Mouse (Mus musculus): ENCODE measurements around the gene Adamts4.
"Not testable (repeated sequence)": the region's sequence is repeated elsewhere in the genome, so short reads cannot be mapped to it uniquely, and the experiment has no call there.

The Adamts4 gene

DNA sequence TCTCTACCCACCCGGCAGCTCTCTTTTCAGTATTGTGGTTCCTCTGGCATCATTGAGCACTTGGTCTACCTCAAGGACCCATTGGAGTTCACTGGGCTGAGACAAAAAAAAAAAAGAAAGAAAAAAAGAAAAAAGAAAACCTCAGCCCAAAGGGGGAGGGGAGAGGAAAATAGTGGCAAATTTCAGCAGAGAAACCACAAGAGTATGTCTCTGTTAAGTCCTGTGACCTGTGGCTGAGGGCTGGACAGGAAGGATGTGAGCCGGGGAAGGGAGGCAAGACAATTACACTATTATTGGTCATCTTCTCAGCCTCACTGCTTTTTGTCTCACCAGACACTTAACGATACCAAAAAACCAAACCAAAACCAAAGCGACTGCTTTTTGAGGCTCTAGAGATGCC is 18.4 kb upstream of the Adamts4 start:
- DNase-seq (ENCODE audit: low read depth, low spot score), result no peak

DNA sequence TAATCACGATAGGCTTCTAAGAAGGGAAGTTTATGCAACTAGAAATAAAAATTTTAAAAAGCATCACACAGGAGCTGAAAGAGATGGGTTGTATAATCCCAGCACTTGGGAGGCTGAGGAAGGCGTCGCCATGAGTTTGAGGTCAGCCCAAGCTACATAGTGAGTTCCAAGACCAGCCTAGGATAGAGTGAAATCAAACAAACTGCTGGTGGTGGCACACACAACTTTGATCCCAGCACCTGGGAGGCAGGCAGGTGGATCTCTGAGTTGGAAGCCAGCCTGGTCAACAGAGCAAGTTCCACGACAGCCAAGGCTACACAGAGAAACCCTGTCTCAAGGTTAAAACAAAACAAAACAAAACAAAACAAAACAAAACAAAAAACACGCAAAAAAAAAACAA is 17.9 kb upstream of the Adamts4 start:
- no peak for DNase-seq (ENCODE audit: low read depth, low spot score)

DNA sequence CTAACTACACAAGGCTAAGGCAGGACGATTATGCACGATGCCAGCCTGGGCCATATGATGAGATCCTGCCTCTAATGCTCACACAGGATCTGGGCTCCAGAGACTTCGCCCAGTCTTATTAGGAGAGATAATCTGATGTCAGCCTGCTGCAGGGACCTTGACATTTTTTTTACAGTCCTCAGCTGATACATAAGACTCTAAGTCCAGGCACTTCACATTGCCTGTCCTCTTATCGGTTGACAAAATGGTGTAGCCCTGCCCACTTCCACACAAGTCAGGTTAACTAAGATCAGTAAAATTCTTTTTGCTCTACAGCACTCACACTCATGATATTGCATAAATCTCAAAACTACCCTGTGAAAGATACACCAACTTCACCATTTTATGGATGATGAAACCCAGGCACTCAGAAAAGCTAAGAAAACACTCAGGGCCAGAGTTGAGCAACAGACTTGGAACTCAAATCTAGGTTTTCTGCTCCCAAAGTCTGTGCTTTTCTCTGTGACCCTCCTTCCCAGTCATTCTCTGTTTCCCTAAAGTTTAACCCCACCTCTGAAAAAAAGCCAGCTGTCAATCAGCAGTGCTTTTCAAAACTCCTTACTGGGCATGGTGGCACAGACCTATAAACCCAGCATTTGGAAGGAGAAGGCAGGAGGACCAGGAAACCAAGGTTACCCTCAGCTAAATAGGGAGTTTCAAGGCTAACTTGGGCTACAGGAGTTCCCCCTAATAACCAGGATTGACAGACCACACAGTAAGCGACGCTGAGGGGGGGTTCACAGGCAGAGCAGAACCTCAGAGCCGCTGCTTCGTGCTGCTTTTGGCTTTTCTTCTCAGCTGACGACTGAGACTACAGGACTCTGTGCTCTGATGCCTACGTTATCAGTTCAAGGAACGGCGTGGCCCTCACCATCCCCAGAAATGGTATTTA is 17.2 kb upstream of the Adamts4 start:
- no peak for DNase-seq (ENCODE audit: low read depth, low spot score)

DNA sequence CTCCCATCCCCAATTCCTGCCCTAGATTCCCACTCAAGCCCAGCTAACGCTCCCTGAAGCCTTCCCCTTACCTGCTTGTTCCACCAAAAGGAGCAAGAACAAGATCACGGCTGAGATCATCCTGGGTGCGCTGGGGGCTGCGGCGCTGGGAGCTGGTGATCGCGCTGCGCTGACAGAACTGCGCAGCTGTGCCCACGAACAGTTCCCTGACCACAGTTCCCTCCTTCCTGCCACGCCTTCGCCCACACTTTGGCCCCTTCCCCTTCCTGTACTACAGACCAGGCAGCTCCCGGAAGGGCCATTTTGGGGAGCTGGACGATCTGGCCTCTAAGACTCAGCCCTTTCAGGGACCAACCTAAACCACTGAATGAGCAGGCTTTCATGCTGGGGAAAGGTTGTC is 16.1 kb upstream of the Adamts4 start, which contains the start of gene Fcer1g:
Fcer1g (minus strand) TSS at position 240 of the 400 bp plus-strand sequence.
- DNase-seq (ENCODE audit: low read depth, low spot score), result no peak

DNA sequence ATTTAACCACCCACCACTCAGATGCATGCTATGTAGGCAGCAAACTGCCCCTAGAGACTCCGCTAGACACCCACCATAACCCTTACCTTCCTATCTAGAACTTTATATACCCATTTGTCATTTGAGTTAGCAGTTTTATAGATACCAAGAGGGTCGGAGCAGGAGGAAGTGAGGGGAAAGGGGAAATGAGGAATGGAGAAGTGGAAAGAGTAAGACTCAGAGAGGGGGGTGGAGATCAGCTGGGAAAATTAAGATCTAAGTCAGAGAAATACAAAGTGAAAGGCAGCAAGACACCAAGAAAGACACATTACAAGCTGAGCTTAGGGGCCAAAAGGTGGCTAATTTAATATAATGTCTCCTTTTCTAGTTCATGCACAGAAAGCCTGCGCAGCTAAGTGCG is 15.7 kb upstream of the Adamts4 start:
- DNase-seq (ENCODE audit: low read depth, low spot score), result no peak

DNA sequence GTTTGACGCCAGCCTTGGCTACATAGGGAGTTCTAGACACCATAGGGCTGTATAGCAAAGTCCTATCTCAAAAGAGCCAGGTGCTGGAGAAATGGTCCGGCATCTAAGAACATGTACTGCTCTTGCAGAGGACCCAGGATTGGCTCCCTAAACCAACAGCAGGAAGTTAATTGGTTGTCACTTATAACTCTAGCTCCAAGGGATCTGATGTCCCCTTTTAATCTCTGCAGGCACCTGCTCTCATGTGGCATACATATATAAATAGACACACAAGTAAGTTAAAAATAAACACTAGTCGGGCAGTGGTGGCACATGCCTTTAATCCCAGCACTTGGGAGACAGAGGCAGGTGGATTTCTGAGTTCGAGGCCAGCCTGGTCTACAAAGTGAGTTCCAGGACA is 14.4 kb upstream of the Adamts4 start:
- DNase-seq (ENCODE audit: low read depth, low spot score), result no peak

DNA sequence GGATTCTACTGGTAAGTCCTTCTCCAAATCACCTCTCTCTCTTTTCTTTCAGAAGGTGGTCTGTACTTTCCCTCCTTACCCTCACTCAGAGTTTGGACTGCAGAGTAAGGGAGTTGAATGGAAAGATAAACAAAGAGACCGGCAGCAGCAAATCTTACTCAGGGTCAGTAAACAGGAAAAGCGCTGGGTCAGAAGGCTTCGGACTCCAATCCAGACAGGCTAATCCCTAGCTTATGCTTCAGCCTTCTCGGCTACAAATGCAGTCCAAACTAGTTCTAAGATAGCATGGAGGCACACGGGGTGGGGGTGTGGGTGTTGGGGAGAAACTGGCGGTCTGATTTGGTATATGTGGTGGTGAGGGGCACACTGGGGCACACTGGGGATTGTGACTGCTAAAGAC is 12.8 kb upstream of the Adamts4 start:
- no peak for DNase-seq (ENCODE audit: low read depth, low spot score)

DNA sequence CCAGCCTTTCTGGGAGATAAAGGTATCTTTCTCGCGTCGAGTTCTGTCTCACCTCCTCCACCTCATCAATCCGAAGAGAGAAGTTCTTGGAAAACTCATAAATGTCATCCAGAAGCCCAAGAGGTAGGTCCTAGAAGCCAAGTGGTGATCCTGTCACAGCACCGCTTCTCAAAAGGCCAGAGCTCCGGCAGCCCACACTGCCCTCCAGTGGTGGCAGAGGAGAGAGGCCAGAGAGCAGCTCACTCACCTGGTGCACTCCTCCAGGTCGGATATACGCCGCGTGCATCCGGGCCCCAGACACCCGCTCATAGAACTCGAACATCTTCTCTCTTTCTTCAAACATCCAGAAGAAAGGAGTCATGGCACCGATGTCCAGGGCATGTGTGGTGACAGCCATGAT is 11.8 kb upstream of the Adamts4 start:
- no peak for DNase-seq (ENCODE audit: low read depth, low spot score)

DNA sequence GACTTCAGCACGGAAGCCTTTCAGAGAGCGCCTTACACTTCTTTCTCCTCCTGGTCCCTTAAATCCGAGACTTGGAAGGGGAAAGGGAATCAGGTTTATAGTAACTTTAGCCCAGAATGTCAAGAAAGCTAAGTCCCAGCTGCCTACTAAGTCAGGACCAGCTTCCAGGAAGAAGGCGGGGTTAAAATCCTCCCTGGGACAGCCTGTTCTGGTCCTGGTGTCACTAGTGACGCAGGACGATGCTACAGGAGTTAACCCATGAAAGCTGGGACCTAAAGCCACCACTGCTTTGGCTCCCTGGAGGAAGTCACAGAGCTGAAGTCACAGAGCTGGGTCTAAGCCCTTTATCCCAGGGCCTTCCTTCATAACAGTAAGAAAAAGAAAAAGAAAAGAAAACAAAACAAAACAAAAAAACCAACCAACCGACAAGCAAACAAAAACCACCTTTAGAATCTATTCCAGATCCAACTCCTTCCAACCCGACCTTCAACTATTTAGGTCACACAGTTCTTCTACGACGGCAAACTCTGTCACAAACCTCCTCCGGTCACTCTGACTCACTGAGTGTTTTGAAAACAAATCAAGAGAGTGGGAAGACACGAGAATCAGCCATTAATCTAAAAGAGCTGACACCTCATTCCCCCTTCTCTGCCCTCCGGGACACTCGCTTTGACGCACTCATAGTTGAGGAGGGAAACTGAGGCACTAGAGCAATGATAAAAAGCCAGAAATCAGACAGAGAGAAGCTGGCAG is 10.1 kb upstream of the Adamts4 start:
- DNase-seq (ENCODE audit: low read depth, low spot score), result no peak

DNA sequence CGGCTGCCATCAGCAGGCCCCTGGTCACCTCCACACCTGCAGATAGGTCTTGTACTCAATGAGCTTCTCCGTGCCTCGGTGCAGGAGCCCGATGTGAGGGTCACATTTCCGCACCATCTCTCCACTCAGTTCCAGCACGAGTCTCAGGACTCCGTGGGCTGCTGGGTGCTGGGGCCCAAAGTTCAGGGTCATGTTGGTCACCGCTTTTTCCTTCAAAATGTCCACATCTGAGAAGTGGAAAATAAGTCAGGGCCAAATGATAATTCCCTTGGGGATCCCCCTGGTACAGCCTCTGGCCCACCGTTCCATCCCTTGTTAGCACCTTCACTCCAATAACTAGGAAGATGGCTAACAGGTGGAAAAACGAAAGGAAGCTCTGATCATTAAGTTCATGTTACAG is 9.3 kb upstream of the Adamts4 start:
- DNase-seq (ENCODE audit: low read depth, low spot score), result no peak

DNA sequence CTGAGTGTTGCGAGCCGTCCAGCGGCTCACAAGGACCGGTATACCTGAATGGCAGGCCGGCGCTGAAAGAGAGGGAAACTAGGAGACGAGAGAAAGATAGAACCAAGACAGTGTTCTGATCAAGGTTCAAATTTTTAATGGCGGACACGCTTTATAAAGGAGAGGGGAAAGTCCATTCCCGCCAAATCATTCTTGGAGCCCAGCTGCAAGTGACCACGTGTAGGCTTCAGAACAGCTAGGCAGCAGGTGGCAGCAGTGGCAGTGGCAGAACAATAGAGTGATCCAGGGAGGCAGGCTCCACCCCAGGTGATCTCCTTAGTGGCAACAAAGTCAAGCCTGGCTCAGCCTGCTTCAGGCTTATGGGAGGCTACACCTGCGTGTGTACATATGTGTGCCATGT is 8.3 kb upstream of the Adamts4 start:
- not testable (repeated sequence) for DNase-seq (ENCODE audit: low read depth, low spot score)

DNA sequence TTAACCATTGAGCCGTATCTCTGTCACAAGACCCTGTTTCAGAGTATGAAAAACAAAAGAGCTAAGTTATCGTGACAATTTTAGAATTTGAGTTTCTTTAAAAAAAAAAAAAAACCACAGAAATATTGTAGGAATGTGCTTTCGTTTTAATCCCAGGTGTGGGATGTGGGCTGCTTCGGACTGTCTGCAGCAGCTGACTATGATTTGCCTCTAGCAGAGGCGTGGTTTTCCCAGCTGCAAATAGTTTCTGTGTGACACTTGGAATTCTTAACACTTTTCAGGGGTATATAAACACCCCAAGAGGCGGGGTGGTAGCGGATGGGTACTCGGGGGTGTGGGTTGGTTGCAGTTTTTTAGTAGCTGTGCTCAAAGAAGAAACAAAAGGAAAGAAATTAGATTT is 4.9 kb upstream of the Adamts4 start:
- DNase-seq (ENCODE audit: low read depth, low spot score), result no peak

DNA sequence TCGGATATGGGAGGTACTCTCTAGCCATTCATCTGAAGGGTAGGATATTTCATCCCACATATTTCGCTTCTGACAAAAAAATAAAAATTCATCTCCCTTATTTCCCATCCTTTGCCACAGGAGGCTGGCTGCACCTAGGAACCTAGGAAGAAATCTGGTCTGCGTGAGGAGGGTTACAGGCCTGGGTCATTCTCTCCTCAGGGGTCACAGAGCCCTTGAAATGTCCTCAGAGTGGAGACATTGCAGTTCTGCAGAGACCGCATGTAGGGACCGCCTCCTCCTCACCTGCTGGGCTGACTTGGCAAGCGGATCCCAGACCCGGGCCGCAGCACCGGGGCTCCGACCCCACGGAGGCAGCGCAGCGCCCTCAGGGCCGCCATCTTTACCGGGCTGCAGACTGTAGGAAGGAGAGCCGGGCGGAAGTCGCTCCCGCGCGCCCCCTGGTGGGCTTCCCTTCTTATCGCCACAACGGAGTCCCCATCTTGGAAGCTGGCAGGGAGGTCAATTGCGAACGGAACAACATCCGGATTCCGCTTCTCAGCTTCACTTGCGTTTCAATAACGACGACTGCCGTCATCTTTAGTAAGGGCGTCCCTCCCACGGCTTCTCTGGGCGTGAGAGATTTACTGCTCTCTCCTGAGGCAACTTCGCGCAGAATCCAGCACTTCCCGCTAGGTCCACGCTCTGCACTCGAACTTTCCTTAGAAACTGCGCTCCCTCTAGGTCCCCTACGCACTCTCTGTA is 3.3 kb upstream of the Adamts4 start:
- peak; percentile 97 for DNase-seq (ENCODE audit: low read depth, low spot score)

DNA sequence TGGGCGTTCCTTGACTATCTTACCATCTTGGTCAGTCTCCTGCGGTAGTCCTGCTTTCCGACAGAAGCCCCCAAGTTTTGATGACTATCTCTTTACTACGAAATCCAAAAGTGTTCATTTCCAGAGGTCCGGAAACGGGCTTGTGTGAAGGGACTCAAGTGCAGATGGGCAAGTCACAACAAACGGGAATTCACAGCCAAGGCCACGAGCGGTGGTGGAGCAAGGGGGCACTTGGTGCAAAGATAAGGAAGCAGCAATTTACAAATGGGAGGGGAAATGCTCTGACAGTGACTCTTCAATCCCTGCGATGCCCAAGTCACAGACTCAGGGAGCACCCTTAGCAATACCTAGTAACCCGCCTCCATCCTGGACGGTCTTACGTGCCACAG is 2.8 kb upstream of the Adamts4 start:
- no peak for DNase-seq (ENCODE audit: low read depth, low spot score)

DNA sequence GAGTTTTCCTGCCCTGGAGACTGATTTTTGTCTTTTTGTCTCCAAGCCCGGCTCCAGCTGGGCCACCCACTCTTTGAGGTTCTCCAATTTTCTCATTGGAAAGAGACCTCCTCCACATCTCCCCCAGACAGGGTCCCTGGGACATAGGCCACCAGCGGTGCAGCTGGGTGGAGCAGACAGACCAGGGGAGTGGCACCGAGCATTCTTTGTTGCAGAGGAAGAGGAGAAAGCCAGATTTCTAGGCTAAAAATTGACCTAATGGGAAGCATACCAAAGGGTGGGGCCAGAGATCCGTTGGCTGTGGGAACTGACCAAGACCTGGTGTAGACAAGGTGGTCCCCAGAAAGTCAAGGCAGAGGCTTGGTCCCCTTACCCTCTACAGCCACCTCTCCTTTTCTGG is 2.3 kb upstream of the Adamts4 start:
- no peak for DNase-seq (ENCODE audit: low read depth, low spot score)

DNA sequence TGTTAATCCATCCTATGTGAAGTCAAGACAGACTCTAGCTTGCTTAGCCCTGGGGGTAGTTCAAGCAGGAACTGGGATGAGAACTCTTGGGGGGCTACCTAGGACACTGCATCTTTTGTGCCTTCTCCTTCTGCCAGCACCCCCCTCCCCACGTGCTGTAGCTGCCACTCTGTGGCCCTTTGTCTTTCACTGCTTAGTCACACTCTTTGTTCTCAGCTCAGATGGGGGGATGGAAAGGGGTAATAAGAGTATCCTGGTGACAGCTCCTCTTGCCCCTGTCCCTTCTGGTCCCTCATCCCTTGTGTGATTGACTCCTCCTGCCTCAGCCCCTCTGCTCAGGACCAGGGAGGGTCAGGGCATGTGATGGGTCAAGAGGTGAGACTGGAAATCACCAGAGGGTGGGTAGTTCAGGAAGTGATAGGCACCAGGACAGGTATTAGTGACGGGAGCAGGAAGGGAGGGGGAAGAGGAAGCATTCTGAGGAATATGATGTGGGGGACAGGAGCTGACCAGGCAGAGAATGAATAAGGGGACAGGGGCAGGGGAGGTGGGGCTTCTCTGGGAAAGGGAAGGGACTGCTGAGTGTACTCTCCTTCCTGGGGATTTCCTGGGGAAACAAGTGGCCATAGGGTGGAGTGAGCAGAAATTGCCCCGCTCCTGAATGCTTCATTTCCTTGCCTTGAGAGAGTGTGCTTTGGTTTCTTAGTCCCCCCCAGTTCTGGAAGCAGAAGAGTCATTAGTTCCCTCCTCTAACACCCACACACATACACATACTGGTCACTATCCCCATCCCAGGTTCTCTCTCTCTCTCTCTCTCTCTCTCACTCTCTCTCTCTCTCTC is 1.6 kb upstream of the Adamts4 start:
- no peak for DNase-seq (ENCODE audit: low read depth, low spot score)

DNA sequence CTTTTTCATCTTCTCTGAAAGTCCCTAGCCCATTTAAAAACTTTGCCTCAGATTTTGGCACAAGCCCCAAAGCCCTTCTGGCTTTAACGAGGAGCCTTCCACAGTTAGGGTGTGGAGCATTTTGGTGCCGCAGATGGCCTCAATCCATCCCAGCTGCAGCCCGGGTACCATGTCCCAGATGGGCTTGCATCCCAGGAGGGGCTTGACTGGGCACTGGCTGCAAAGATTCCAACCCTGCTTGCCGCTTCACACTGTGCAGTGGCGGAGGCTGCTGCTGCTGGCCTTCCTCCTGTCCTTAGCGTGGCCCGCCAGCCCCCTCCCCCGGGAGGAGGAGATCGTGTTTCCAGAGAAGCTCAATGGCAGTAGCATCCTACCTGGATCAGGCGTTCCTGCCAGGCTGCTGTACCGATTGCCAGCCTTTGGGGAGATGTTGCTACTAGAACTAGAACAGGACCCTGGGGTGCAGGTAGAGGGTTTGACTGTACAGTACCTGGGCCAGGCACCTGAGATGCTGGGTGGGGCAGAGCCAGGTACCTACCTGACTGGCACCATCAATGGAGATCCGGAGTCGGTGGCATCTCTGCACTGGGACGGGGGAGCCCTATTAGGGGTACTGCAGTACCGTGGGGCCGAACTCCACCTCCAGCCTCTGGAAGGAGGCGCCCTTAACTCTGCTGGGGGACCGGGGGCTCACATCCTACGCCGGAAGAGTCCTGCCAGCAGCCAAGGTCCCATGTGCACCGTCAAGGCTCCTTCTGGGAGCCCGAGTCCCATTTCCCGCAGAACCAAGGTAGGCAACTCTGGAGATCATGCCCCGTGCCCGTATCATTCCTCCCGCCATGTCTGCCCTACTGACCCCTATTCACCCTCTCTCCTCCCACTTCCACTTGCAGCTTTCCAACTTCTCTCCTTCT is 716 bp downstream of the Adamts4 start, which contains the start of gene Ndufs2:
Ndufs2 (minus strand) TSS at position 709 of the 914 bp plus-strand sequence.
- DNase-seq (ENCODE audit: low read depth, low spot score), result no peak

DNA sequence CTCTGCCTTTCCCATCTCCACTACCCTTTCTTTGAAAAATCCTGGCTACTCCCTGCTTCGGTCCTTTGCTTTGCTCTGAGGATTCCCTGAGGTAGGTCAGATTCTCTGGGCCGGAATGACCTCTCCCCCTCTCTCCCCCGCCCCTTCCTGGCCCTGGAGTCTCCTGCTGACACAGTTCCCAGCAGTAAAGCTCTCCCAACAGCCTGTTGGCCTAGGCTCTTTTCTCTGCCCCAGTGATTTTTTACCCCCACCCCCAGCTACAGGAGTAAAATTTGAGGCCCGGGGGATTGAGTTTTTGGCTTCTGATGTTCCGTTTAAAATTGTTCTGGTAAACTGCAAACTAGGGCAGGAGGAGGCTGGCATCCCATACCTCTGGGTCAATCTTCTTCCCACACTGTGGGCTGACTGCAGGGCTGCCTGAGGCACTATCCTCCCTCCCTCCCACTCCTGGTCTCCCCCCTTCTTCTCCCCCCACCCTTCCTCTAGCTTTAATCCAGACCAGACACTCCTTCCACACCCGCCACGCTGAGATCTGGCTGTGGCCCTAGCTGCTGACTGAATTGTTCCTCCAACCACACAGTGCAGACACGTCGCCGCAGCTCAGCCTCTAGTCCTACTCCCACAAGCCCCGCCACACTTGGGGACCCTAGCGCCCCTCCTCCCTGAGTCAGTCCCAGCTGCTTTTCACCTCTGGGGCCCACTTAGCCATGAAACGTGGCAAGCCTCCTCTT is 1.5 kb downstream of the Adamts4 start:
- DNase-seq (ENCODE audit: low read depth, low spot score), result no peak

DNA sequence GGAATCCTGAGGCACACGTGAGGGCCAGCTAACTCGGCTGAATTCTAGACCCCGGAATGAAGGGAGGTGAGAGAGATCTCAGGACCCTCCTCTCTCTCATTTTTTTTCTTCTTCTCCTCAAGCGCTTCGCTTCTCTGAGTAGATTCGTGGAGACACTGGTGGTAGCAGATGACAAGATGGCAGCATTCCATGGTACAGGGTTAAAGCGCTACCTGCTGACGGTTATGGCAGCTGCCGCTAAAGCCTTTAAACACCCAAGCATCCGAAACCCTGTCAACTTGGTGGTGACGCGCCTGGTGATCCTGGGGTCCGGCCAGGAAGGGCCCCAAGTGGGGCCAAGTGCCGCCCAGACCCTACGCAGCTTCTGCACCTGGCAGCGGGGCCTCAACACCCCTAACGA is 2.2 kb downstream of the Adamts4 start:
- DNase-seq (ENCODE audit: low read depth, low spot score), result no peak
